ENCODE assay signal across 8 mouse cellular contexts in genomic region chr13:25115971-25116370, GRCm38 (mm10).
DNase-seq lines count a peak whose midpoint lies in the region; ATAC-seq and TF ChIP-seq lines count a peak whose summit lies in the region.

No protein-coding gene starts in this region.

- WGBS in liver, embryonic 16.5 days (ENCODE audit: insufficient replicate concordance) = 3% methylated on average over 11 of the region's 11 CpGs
- 2% methylated on average over 11 of the region's 11 CpGs for WGBS in neural tube, embryonic 12.5 days

- peak overlapping the region; percentile 90 for H3K4me2 ChIP-seq in CH12.LX (ENCODE audit: insufficient read depth, low read depth, poor library complexity, severe bottlenecking)
- peak overlapping the region; percentile 62 for H3K4me2 ChIP-seq in liver, embryonic 16.5 days (ENCODE audit: low read depth, low read length)
- H3K4me2 ChIP-seq in neural tube, embryonic 12.5 days (replicated peaks) = peak overlapping the region; percentile 62

- intact Hi-C loops in gastrocnemius, postnatal 14 days (cut with DNase I; ENCODE audit: low total_unique reads) = no loop called here

- peak; percentile 78 to 96 for TF ChIP-seq CTCF in CH12.LX (conservative IDR thresholded peaks at IDR 0.05 in 1 of 2, IDR thresholded peaks at IDR 0.05 in 1 of 2; ENCODE audit: low read depth in 2 of 2, low read length in 2 of 2)

- dilution Hi-C loops in CH12.LX (cut with MboI; ENCODE audit: extremely low pct_ligation_motif_present, extremely low pct_unique_long_range_greater_than_20kb, low sequenced_read_pairs) = no loop called here

- no peaks in the 10 kb centered on the region for H3K27me3 ChIP-seq in CH12.LX (replicated peaks)
- no peaks in the 10 kb centered on the region for H3K27me3 ChIP-seq in liver, embryonic 16.5 days (ENCODE audit: control insufficient read depth, insufficient read depth, low read depth, low read length)
- no peaks in the 10 kb centered on the region for H3K27me3 ChIP-seq in neural tube, embryonic 12.5 days (replicated peaks)

- H3K9ac ChIP-seq in CH12.LX (ENCODE audit: insufficient read depth, low read depth) = no peak overlapping the region; the same call in 1 of the 2 replicates
- peak overlapping the region; percentile 28 for H3K9ac ChIP-seq in liver, embryonic 16.5 days (ENCODE audit: low read depth, low read length)
- peak overlapping the region; percentile 36 for H3K9ac ChIP-seq in neural tube, embryonic 12.5 days

- H3K9me3 ChIP-seq in CH12.LX (replicated peaks; ENCODE audit: low read length) = no peaks in the 10 kb centered on the region
- no peaks in the 10 kb centered on the region for H3K9me3 ChIP-seq in liver, embryonic 16.5 days (replicated peaks; ENCODE audit: control insufficient read depth, low read length)
- no peaks in the 10 kb centered on the region for H3K9me3 ChIP-seq in neural tube, embryonic 12.5 days

- TF ChIP-seq EP300 in CH12.LX (IDR thresholded peaks at IDR 0.05; ENCODE audit: low read length) = no peak

- H3K4me1 ChIP-seq in CH12.LX (ENCODE audit: control insufficient read depth in 1 of 2, insufficient read depth in 2 of 2) = peaks cover 4 to 6% of the 10 kb centered on the region in 2 experiments; a peak in 3 of 4 replicates
- H3K4me1 ChIP-seq in liver, embryonic 16.5 days (ENCODE audit: control insufficient read depth, low read depth, low read length) = no peaks in the 10 kb centered on the region; the same call in 1 of the 2 replicates
- H3K4me1 ChIP-seq in neural tube, embryonic 12.5 days = no peaks in the 10 kb centered on the region

- no peaks in the 10 kb centered on the region for H3K79me2 ChIP-seq in CH12.LX (replicated peaks; ENCODE audit: control insufficient read depth, extremely low read depth, insufficient read depth, poor library complexity, severe bottlenecking)

- H3K4me3 ChIP-seq in CH12.LX (replicated peaks in 1 of 3; ENCODE audit: low read depth in 2 of 3, low read length in 2 of 3, poor library complexity in 1 of 3) = no peak overlapping the region
- peak overlapping the region; percentile 46 for H3K4me3 ChIP-seq in liver, embryonic 16.5 days (ENCODE audit: low read depth, low read length)
- peak overlapping the region; percentile 25; the same call in 1 of the 2 replicates for H3K4me3 ChIP-seq in neural tube, embryonic 12.5 days

- TF ChIP-seq POLR2A in CH12.LX (IDR thresholded peaks at IDR 0.05; ENCODE audit: low read depth, low read length) = no peak

- DNase-seq in CH12.LX (ENCODE audit: extremely low read depth) = peak; percentile 53
- peak; percentile 57 for DNase-seq in MN1 (ENCODE audit: low spot score)
- peak; percentile 41 for DNase-seq in cerebellum, adult 8-10 months
- peak; percentile 9 for DNase-seq in gastrocnemius, postnatal 14 days
- peak; percentile 29 to 40 for DNase-seq in kidney, adult 8-10 months
- no peak for DNase-seq in urinary bladder, postnatal 4 days (ENCODE audit: low spot score in 2 of 2)

- peak; percentile 97 for TF ChIP-seq RAD21 in CH12.LX (IDR thresholded peaks at IDR 0.05; ENCODE audit: low read depth, low read length)

- peak; percentile 53; the same call in 1 of the 2 replicates for ATAC-seq in liver, embryonic 16.5 days (ENCODE audit: low read depth)
- peak; percentile 42; the same call in 1 of the 2 replicates for ATAC-seq in neural tube, embryonic 12.5 days (ENCODE audit: low FRiP score, low read depth)

- in situ Hi-C loops in CH12.LX (cut with MboI; ENCODE audit: low pct_ligation_motif_present, low pct_unique_long_range_greater_than_20kb, low sequenced_read_pairs) = loop anchor here (5.0 kb wide), 1 partner anchor 94 kb away; the partner anchor contains the start of gene Mrs2

- no peaks in the 10 kb centered on the region for H3K36me3 ChIP-seq in CH12.LX (replicated peaks in 1 of 2; ENCODE audit: control insufficient read depth in 1 of 2, insufficient read depth in 1 of 2, low read length in 1 of 2)
- no peaks in the 10 kb centered on the region for H3K36me3 ChIP-seq in liver, embryonic 16.5 days (ENCODE audit: control insufficient read depth, insufficient read depth)
- no peaks in the 10 kb centered on the region for H3K36me3 ChIP-seq in neural tube, embryonic 12.5 days

- H3K27ac ChIP-seq in CH12.LX (ENCODE audit: insufficient read depth, low read depth) = no peak overlapping the region
- no peak overlapping the region for H3K27ac ChIP-seq in liver, embryonic 16.5 days (ENCODE audit: low read length)
- no peak overlapping the region for H3K27ac ChIP-seq in neural tube, embryonic 12.5 days

TF ChIP-seq in CH12.LX, 34 proteins besides CTCF, POLR2A, EP300 and RAD21:
- TF ChIP-seq ELF1 (IDR thresholded peaks at IDR 0.05; ENCODE audit: low read depth, low read length) (no peak), IRF4 (IDR thresholded peaks at IDR 0.05; ENCODE audit: low read depth, low read length) (0 out of 2 replicates have a peak, but pooled peaks have one; percentile 14), SMC3 (IDR thresholded peaks at IDR 0.05; ENCODE audit: low read depth, low read length) (peak; percentile 74), E2F4 (IDR thresholded peaks at IDR 0.05; ENCODE audit: insufficient replicate concordance, low read depth, low read length) (no peak), NELFE (IDR thresholded peaks at IDR 0.05; ENCODE audit: low read depth, low read length) (no peak), MEF2A (IDR thresholded peaks at IDR 0.05; ENCODE audit: borderline replicate concordance, low read depth, low read length) (no peak), NRF1 (IDR thresholded peaks at IDR 0.05; ENCODE audit: low read depth, low read length) (no peak), JUND (conservative IDR thresholded peaks at IDR 0.05; ENCODE audit: low read depth, low read length) (no peak; the same call in 1 of the 2 replicates), TCF12 (IDR thresholded peaks at IDR 0.05; ENCODE audit: low read depth, low read length) (no peak), ZKSCAN1 (IDR thresholded peaks at IDR 0.05; ENCODE audit: borderline replicate concordance, low read depth, low read length) (no peak), MXI1 (IDR thresholded peaks at IDR 0.05; ENCODE audit: low read depth, low read length) (0 out of 2 replicates have a peak, but pooled peaks have one; percentile 10), JUN (IDR thresholded peaks at IDR 0.05; ENCODE audit: insufficient read depth, low read depth, low read length) (no peak), PAX5 (IDR thresholded peaks at IDR 0.05; ENCODE audit: low read length) (no peak), UBTF (IDR thresholded peaks at IDR 0.05; ENCODE audit: low read depth, low read length) (no peak), USF1 (IDR thresholded peaks at IDR 0.05; ENCODE audit: low read depth, low read length) (no peak), MAFK (IDR thresholded peaks at IDR 0.05; ENCODE audit: insufficient replicate concordance, low read length) (no peak), ZNF384 (IDR thresholded peaks at IDR 0.05; ENCODE audit: low read depth, low read length) (peak; percentile 53; the same call in 1 of the 2 replicates), RCOR1 (conservative IDR thresholded peaks at IDR 0.05; ENCODE audit: low read depth, low read length) (no peak), POLR2AphosphoS2 (IDR thresholded peaks at IDR 0.05; ENCODE audit: low read depth, low read length) (no peak), KAT2A (IDR thresholded peaks at IDR 0.05; ENCODE audit: insufficient replicate concordance, low read length) (no peak), ETS1 (conservative IDR thresholded peaks at IDR 0.05; ENCODE audit: low read depth, low read length) (no peak), GABPA (IDR thresholded peaks at IDR 0.05; ENCODE audit: insufficient replicate concordance, low read depth, low read length) (no peak), ZC3H11A (IDR thresholded peaks at IDR 0.05; ENCODE audit: low read depth, low read length) (peak; percentile 13; the same call in 1 of the 2 replicates), ZMIZ1 (IDR thresholded peaks at IDR 0.05; ENCODE audit: low read depth, low read length) (no peak), BHLHE40 (IDR thresholded peaks at IDR 0.05; ENCODE audit: low read depth, low read length) (peak; percentile 70), CHD2 (IDR thresholded peaks at IDR 0.05; ENCODE audit: low read length) (no peak), CHD1 (IDR thresholded peaks at IDR 0.05; ENCODE audit: low read depth, low read length) (no peak), MAZ (IDR thresholded peaks at IDR 0.05; ENCODE audit: low read depth, low read length) (no peak), USF2 (conservative IDR thresholded peaks at IDR 0.05; ENCODE audit: low read depth, low read length) (no peak), MAX (IDR thresholded peaks at IDR 0.05; ENCODE audit: low read length) (no peak), HCFC1 (IDR thresholded peaks at IDR 0.05; ENCODE audit: low read depth, low read length) (no peak), SIN3A (IDR thresholded peaks at IDR 0.05; ENCODE audit: low read length) (0 out of 2 replicates have a peak, but pooled peaks have one; percentile 5), MYC (IDR thresholded peaks at IDR 0.05; ENCODE audit: low read depth, low read length) (no peak), TBP (conservative IDR thresholded peaks at IDR 0.05; ENCODE audit: low read depth, low read length) (no peak)

Comparison
In these comparisons a context has a peak if more than half of its experiments do, and no peak if none do; other contexts are left out.
1. DNase-seq: peak in CH12.LX (single experiment), MN1 (single experiment), cerebellum, adult 8-10 months (single experiment), gastrocnemius, postnatal 14 days (single experiment) and kidney, adult 8-10 months (2 of 2); none in urinary bladder, postnatal 4 days (0 of 2).
2. H3K4me3 ChIP-seq: peak in liver, embryonic 16.5 days (single experiment) and neural tube, embryonic 12.5 days (single experiment); none in CH12.LX (0 of 3).
3. Peak in every context shown above with its lines, with median percentiles within 50 percentile points of each other: H3K4me2 ChIP-seq.